Mouse (Mus musculus) neural tube, embryonic 15.5 days (tissue): Measurements from ENCODE around the gene Nol8. TPM values are rescaled to one million over a fixed set of nuclear protein-coding genes. Genes with fewer than 3 reads are reported as not detected.

ENCODE experiments used
- ATAC-seq: fragments of 200-750 bp; cut with Nextera tagmentation; 2 replicates; pipeline ENCODE4 v1.8.0; 2017; ENCODE audit warnings: mild to moderate bottlenecking, moderate TSS enrichment, moderate library complexity; ENCODE audit not compliant: low FRiP score
- H3K27ac ChIP-seq: fragments of 300-500 bp; sonication (generic); replicated peaks from 2 replicates; pipeline ENCODE4 v1.5.1; 2015; ENCODE audit warnings: mild to moderate bottlenecking, inconsistent platforms
- H3K27me3 ChIP-seq: fragments of 300-500 bp; sonication (generic); replicated peaks from 2 replicates; pipeline ENCODE4 v1.6.1; 2015; ENCODE audit warnings: inconsistent platforms
- H3K36me3 ChIP-seq: fragments of 300-500 bp; sonication (generic); 2 replicates; pipeline ENCODE4 v1.6.1; 2015; ENCODE audit warnings: inconsistent platforms
- H3K4me1 ChIP-seq: fragments of 300-500 bp; sonication (generic); 2 replicates; pipeline ENCODE4 v1.6.1; 2015; ENCODE audit warnings: inconsistent platforms
- H3K4me2 ChIP-seq: fragments of 300-500 bp; sonication (generic); 2 replicates; pipeline ENCODE4 v1.6.1; 2015; ENCODE audit warnings: inconsistent platforms, mild to moderate bottlenecking, moderate library complexity
- H3K4me3 ChIP-seq: fragments of 300-500 bp; sonication (generic); replicated peaks from 2 replicates; pipeline ENCODE4 v1.5.1; 2015; ENCODE audit warnings: mild to moderate bottlenecking, inconsistent platforms
- H3K9ac ChIP-seq: fragments of 300-500 bp; sonication (generic); replicated peaks from 2 replicates; pipeline ENCODE4 v1.6.1; 2015; ENCODE audit warnings: mild to moderate bottlenecking, inconsistent platforms
- H3K9me3 ChIP-seq: fragments of 300-500 bp; sonication (generic); replicated peaks from 2 replicates; pipeline ENCODE4 v1.6.1; 2016; ENCODE audit warnings: inconsistent platforms
- WGBS: fragments of 180-500 bp; shearing (Covaris S2); methylation state at CpG from one replicate; pipeline ENCODE4 v1.1.7; 2015; ENCODE audit warnings: mixed read lengths; 5-methylcytosine and 5-hydroxymethylcytosine counted together
- polyA plus RNA-seq: library from polyadenylated mRNA; unstranded; fragments of >200 nt; fragmentation: Nextera tagmentation; extraction: Ambion mirVana; gene quantifications from 2 replicates; pipeline ENCODE4 v1.2.1, GENCODE M21; 2015

Gene Nol8
- polyA plus RNA-seq, 1 experiment from 2014 or later, result 15.6 TPM

DNA sequence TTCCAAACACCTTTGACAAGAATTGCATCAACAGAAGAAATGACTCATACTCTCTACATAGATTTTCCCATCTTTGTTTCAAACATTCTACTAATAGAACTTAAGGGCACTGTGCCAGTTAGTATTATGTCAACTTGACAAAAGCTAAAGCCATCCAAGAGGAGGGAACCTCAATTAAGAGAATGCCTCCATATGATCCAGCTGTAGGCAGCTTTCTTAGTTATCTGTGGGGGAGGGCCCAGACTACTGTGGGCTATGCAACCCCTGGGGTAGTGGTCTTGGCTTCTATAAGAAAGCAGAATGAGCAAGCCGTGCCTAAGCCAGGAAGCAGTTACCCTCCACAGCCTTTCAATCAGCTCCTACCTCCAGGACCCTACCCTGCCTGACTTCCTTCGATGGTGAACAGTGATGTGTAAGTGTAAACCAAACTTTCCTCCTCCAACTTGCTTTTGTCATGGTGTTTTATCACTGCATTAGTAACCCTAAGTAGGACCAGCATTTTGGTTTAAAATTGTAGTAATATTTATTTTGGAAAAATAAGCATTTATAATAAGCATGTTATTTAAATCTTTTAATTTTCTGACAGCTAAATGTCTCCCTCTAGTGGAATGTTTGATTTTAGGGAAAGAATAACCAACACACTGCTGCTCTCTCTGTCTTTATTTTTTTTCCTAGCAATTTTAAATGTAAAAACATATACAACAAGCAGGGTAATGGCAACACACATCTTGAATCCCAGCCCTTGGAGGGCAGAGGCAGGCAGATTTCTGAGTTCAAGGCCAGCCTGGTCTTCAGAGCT, 7.9 kb upstream of the Nol8 start:
- Histone ChIP-seq H3K27ac (no peak overlapping the region), H3K4me3 (no peak overlapping the region), H3K36me3 (no peaks in the 10 kb centered on the region), H3K4me2 (no peak overlapping the region), H3K27me3 (no peaks in the 10 kb centered on the region), H3K9me3 (no peaks in the 10 kb centered on the region), H3K9ac (no peak overlapping the region), H3K4me1 (no peaks in the 10 kb centered on the region)
- 82% methylated on average over 2 of the region's 2 CpGs for WGBS
- ATAC-seq, result no peak

DNA sequence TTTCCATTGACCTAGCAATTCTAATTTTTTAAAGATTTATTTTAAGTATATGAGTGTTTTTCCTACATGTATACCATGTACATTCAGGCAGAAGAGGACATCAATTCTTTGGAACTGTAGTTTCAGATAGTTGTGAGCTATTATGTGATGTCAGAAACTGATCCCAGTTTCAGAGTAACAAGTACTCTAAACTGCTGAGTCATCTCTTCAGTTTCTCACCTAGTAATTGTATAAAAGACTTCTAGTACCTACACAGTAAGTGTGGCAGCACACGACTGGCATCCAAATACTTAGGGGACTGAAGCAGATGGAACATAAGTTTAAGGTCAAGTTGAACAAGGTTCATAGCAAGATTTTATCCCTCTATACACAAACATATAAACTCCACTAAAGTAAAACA, 6.9 kb upstream of the Nol8 start:
- ATAC-seq, result no peak
- WGBS, result 88% methylated on average over 1 of the region's 1 CpGs

DNA sequence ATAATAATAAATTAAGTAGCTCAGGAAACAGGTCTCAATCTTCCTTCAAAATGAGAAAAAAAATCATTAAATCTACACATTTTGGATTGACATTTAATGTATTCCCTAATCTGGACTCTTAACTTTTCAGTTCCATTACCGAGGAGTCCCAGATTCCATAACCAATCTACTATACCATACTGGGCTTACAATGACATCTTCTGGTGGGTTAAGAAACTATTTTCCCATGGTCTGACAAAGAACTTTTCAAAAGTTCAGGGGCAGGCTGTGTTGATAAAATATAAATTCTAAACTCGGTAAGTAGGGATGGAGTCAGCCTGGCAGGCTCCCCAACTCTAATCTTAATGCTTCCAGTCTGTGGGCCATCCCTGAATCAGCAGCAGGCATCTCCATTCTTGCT, 1.7 kb upstream of the Nol8 start:
- Histone ChIP-seq H3K4me2 (no peak overlapping the region), H3K36me3 (no peaks in the 10 kb centered on the region), H3K9ac (no peak overlapping the region), H3K27ac (no peak overlapping the region), H3K9me3 (no peaks in the 10 kb centered on the region), H3K27me3 (no peaks in the 10 kb centered on the region), H3K4me3 (no peak overlapping the region), H3K4me1 (peaks cover 20% of the 10 kb centered on the region)
- 57% methylated on average over 2 of the region's 2 CpGs for WGBS
- no peak for ATAC-seq

More for the DNA sequence above, 6.9 kb upstream of the Nol8 start:
- H3K4me3 ChIP-seq, result no peak overlapping the region
- H3K27ac ChIP-seq, result no peak overlapping the region
- H3K36me3 ChIP-seq, result no peaks in the 10 kb centered on the region
- H3K4me2 ChIP-seq, result no peak overlapping the region
- H3K9ac ChIP-seq, result no peak overlapping the region
- H3K9me3 ChIP-seq, result no peaks in the 10 kb centered on the region
- H3K4me1 ChIP-seq, result no peaks in the 10 kb centered on the region
- H3K27me3 ChIP-seq, result no peaks in the 10 kb centered on the region

- Histone ChIP-seq H3K4me3 (peak overlapping the region; percentile 70), H3K9me3 (no peaks in the 10 kb centered on the region), H3K9ac (peak overlapping the region; percentile 42), H3K36me3 (peaks cover 2% of the 10 kb centered on the region; the same call in 1 of the 2 replicates), H3K27ac (no peak overlapping the region), H3K4me2 (peak overlapping the region; percentile 98), H3K27me3 (no peaks in the 10 kb centered on the region), H3K4me1 (peaks cover 20% of the 10 kb centered on the region)
- 3% methylated on average over 4 of the region's 4 CpGs for WGBS
- no peak for ATAC-seq
These were observed 1.0 kb upstream of the Nol8 start for GRCm38 (mm10) chr13:49651781-49652351.

- WGBS, result 0% methylated on average over 16 of the region's 16 CpGs
- peak overlapping the region; percentile 51; the same call in 1 of the 2 replicates for H3K27ac ChIP-seq
- peak; percentile 91 for ATAC-seq
- H3K36me3 ChIP-seq, result peaks cover 4% of the 10 kb centered on the region; the same call in 1 of the 2 replicates
- H3K4me3 ChIP-seq, result peak overlapping the region; percentile 70
- peak overlapping the region; percentile 55 for H3K9ac ChIP-seq
- H3K4me1 ChIP-seq, result peaks cover 20% of the 10 kb centered on the region
- H3K27me3 ChIP-seq, result no peaks in the 10 kb centered on the region
- peak overlapping the region; percentile 64 for H3K4me2 ChIP-seq
- H3K9me3 ChIP-seq, result no peaks in the 10 kb centered on the region
These were observed 283 bp downstream of the Nol8 start for GRCm38 (mm10) chr13:49653180-49653541.

- no peak for ATAC-seq
- no peaks in the 10 kb centered on the region for H3K27me3 ChIP-seq
- no peak overlapping the region for H3K4me3 ChIP-seq
- H3K27ac ChIP-seq, result no peak overlapping the region
- WGBS, result 96% methylated on average over 2 of the region's 2 CpGs
- H3K9me3 ChIP-seq, result no peaks in the 10 kb centered on the region
- H3K4me1 ChIP-seq, result peaks cover 10% of the 10 kb centered on the region
- H3K4me2 ChIP-seq, result no peak overlapping the region
- H3K9ac ChIP-seq, result no peak overlapping the region
- peaks cover 38% of the 10 kb centered on the region for H3K36me3 ChIP-seq
These were observed 24.9 kb downstream of the Nol8 start for GRCm38 (mm10) chr13:49677793-49678192.

GRCm38 (mm10) chr13:49681351-49682232, 28.7 kb downstream of the Nol8 start, which contains the start of gene Iars:
TSS of gene Iars (plus strand) at chr13:49682100.
- Histone ChIP-seq H3K4me1 (peaks cover 28% of the 10 kb centered on the region), H3K36me3 (peaks cover 18% of the 10 kb centered on the region)

DNA sequence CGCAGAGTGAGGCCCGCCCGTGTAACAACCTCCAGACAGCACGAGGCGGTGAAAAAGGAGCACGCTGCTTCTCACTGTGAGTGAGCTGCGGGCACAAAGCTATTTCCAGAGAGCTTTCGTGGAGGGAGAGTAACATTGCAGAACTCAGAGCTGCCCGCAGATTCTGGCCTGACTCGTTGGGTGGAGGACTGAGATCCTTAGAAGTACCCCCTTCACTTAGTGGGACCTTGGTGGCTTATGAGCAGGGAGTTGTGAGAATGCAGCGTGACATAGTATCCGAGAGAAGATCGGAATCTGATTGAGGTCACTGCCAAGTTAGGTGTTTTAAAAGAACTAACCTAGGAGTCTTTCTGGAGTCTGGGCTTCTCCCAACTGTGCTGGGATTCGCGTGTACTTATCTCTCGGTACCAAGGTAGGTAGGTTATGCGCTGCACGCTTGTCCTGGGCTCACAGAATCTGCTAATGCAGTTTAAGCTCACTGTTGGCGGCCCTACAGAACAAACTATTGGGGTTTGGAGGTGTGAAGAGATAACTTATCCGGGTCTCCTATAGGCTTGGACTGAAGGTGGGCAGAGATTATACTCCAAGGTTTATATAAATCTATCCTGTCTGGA, 29.5 kb downstream of the Nol8 start:
- peak overlapping the region; percentile 84 for H3K9ac ChIP-seq
- H3K4me3 ChIP-seq, result peak overlapping the region; percentile 87
- peaks cover 13% of the 10 kb centered on the region for H3K36me3 ChIP-seq
- under 1% methylated on average over 20 of the region's 20 CpGs for WGBS
- peaks cover 28% of the 10 kb centered on the region for H3K4me1 ChIP-seq
- H3K4me2 ChIP-seq, result peak overlapping the region; percentile 76
- ATAC-seq, result peak; percentile 82
- H3K27me3 ChIP-seq, result no peaks in the 10 kb centered on the region
- H3K27ac ChIP-seq, result peak overlapping the region; percentile 81
- no peaks in the 10 kb centered on the region for H3K9me3 ChIP-seq

More at GRCm38 (mm10) chr13:49681351-49682232, 28.7 kb downstream of the Nol8 start, which contains the start of gene Iars:
- Histone ChIP-seq H3K27ac (peak within 1 kb of the TSS; percentile 81), H3K9ac (peak within 1 kb of the TSS; percentile 84), H3K4me2 (peak within 1 kb of the TSS; percentile 76), H3K9me3 (no peaks in the 10 kb centered on the region), H3K4me3 (peak within 1 kb of the TSS; percentile 87), H3K27me3 (no peaks in the 10 kb centered on the region)
- peak; percentile 100 for ATAC-seq
- WGBS, result 6% methylated on average over 26 of the region's 26 CpGs

DNA sequence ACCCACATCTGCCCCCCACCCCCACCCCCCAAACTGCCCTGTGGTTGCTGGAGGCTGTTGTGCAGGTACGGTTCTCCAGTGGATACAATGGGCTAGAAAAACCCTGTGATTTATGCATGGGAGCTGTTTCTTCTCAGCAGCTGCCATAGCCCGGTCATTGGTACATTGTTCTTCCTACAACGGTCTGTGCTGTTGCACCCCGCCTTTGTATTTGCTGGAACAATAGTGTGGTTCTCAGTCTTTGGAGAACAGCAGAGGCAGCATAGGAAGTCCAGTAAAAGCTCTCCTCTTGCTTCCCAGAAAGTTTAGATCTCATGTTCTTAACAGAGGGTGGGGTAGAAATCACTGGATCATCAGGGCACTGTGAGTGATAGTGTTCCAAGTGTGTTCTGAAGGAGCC, 31.4 kb downstream of the Nol8 start:
- WGBS, result 11% methylated on average over 4 of the region's 4 CpGs
- peaks cover 28% of the 10 kb centered on the region for H3K4me1 ChIP-seq
- H3K9me3 ChIP-seq, result no peaks in the 10 kb centered on the region
- no peak for ATAC-seq
- H3K9ac ChIP-seq, result no peak overlapping the region
- H3K27ac ChIP-seq, result no peak overlapping the region
- H3K4me2 ChIP-seq, result 0 out of 2 replicates have a peak overlapping the region, but pooled peaks have one; percentile 6
- no peaks in the 10 kb centered on the region for H3K27me3 ChIP-seq
- H3K4me3 ChIP-seq, result no peak overlapping the region
- H3K36me3 ChIP-seq, result peaks cover 17% of the 10 kb centered on the region

GRCm38 (mm10) chr13:49691056-49691455, 38.2 kb downstream of the Nol8 start:
- no peak overlapping the region for H3K9ac ChIP-seq
- H3K27ac ChIP-seq, result no peak overlapping the region
- H3K36me3 ChIP-seq, result peaks cover 52% of the 10 kb centered on the region
- H3K4me2 ChIP-seq, result no peak overlapping the region
- no peaks in the 10 kb centered on the region for H3K9me3 ChIP-seq
- no peaks in the 10 kb centered on the region for H3K27me3 ChIP-seq
- H3K4me1 ChIP-seq, result no peaks in the 10 kb centered on the region
- H3K4me3 ChIP-seq, result no peak overlapping the region
- WGBS, result 97% methylated on average over 5 of the region's 5 CpGs
- no peak for ATAC-seq

GRCm38 (mm10) chr13:49703216-49703779, 50.4 kb downstream of the Nol8 start:
- Histone ChIP-seq H3K36me3 (peaks cover 74% of the 10 kb centered on the region), H3K4me3 (no peak overlapping the region), H3K9ac (no peak overlapping the region), H3K27me3 (no peaks in the 10 kb centered on the region), H3K4me2 (no peak overlapping the region), H3K9me3 (no peaks in the 10 kb centered on the region), H3K4me1 (0 out of 2 replicates have a peak, but pooled peaks cover 4% of the 10 kb centered on the region), H3K27ac (no peak overlapping the region)
- ATAC-seq, result no peak
- WGBS, result 85% methylated on average over 11 of the region's 11 CpGs
